In genomic region chr1:138901431-138902117, GRCm38 (mm10) we compare ENCODE assay signal across 12 mouse cellular contexts. TPM values are rescaled to one million over a fixed set of nuclear protein-coding genes. Genes with fewer than 3 reads are reported as not detected.
DNase-seq lines count a peak whose midpoint lies in the region; ATAC-seq and TF ChIP-seq lines count a peak whose summit lies in the region.
"Had no signal": no experiment of that assay in that cellular context is flagged by ENCODE, and none has a peak within 500 bp of the region (broad histone marks: within the 10 kb centered on the region; RNA-seq: fewer than 3 reads in every experiment).

No protein-coding gene starts in this region.

- WGBS in heart, embryonic 12.5 days, result 86% methylated on average over 16 of the region's 16 CpGs
- 85% methylated on average over 16 of the region's 16 CpGs for WGBS in stomach, postnatal 0 days

- no peaks in the 10 kb centered on the region for H3K27me3 ChIP-seq in heart, embryonic 12.5 days (replicated peaks)
- H3K27me3 ChIP-seq in stomach, postnatal 0 days (ENCODE audit: control insufficient read depth, insufficient read depth, low read length), result no peaks in the 10 kb centered on the region

- no peak for TF ChIP-seq EP300 in stomach, postnatal 0 days (optimal IDR thresholded peaks at IDR 0.05)

- no peaks in the 10 kb centered on the region for H3K9me3 ChIP-seq in heart, embryonic 12.5 days (replicated peaks)
- H3K9me3 ChIP-seq in stomach, postnatal 0 days (ENCODE audit: control insufficient read depth, low read length), result no peaks in the 10 kb centered on the region

- no peak overlapping the region for H3K27ac ChIP-seq in heart, embryonic 12.5 days (ENCODE audit: poor library complexity, severe bottlenecking)
- H3K27ac ChIP-seq in stomach, postnatal 0 days (replicated peaks), result no peak overlapping the region

- TF ChIP-seq CTCF in stomach, postnatal 0 days (IDR thresholded peaks at IDR 0.05; ENCODE audit: low read depth), result no peak

- peak; percentile 43 for DNase-seq in brain, embryonic 18.5 days (ENCODE audit: low read depth, low spot score)
- DNase-seq in cerebellum, adult 8-10 months, result peak; percentile 75
- DNase-seq in layer of hippocampus, adult 18-20 months (ENCODE audit: low spot score in 2 of 2), result peak; percentile 78 to 89
- peak; percentile 33 to 50 for DNase-seq in left cerebral cortex, postnatal 36 days (ENCODE audit: low spot score in 2 of 2)
- no peak for DNase-seq in kidney, postnatal 14 days
- DNase-seq in stomach, postnatal 0 days (ENCODE audit: low spot score), result no peak
- DNase-seq: adrenal gland, postnatal 25 days; gastrocnemius, postnatal 36 days; lung, postnatal 4 days had no signal

- no peaks in the 10 kb centered on the region for H3K36me3 ChIP-seq in heart, embryonic 12.5 days
- no peaks in the 10 kb centered on the region for H3K36me3 ChIP-seq in stomach, postnatal 0 days (ENCODE audit: control insufficient read depth, insufficient read depth, low read length)

- H3K4me2 ChIP-seq in heart, embryonic 12.5 days, result no peak overlapping the region
- H3K4me2 ChIP-seq in stomach, postnatal 0 days (replicated peaks; ENCODE audit: low read depth), result no peak overlapping the region

- H3K4me1 ChIP-seq in heart, embryonic 12.5 days (replicated peaks), result peaks cover 5% of the 10 kb centered on the region
- no peaks in the 10 kb centered on the region for H3K4me1 ChIP-seq in stomach, postnatal 0 days (replicated peaks; ENCODE audit: control insufficient read depth, insufficient read depth)

- no peak for ATAC-seq in activated CD4-positive, CD25-positive, alpha-beta regulatory T cell, adult 4 months
- ATAC-seq in heart, embryonic 12.5 days (ENCODE audit: insufficient number of reproducible peaks, low FRiP score), result no peak
- no peak for ATAC-seq in stomach, postnatal 0 days (ENCODE audit: low FRiP score, low TSS enrichment)
- ATAC-seq: hindbrain, embryonic 16.5 days had no signal

- intact Hi-C loops in left cerebral cortex, postnatal 36 days (cut with DNase I), result no loop called here

- no peak overlapping the region for H3K4me3 ChIP-seq in heart, embryonic 12.5 days
- H3K4me3 ChIP-seq in stomach, postnatal 0 days (ENCODE audit: low read depth, low read length), result no peak overlapping the region

- H3K9ac ChIP-seq in heart, embryonic 12.5 days, result no peak overlapping the region
- no peak overlapping the region for H3K9ac ChIP-seq in stomach, postnatal 0 days (ENCODE audit: low read length)

RNA-seq across cellular contexts. Expression of gene 2310009B15Rik, which starts 44.9 kb away (rescaled TPM):
- total RNA-seq in layer of hippocampus, adult 18-20 months (2021), result 10 to 100 TPM; 21.9 to 23.9 TPM
- 10 to 100 TPM; 13.3 to 18.0 TPM for total RNA-seq in left cerebral cortex, postnatal 36 days (2021)
- 10 to 100 TPM; 13.2 to 18.1 TPM for polyA plus RNA-seq in activated CD4-positive, CD25-positive, alpha-beta regulatory T cell, adult 4 months (2017; shearing (Covaris generic))
- 26.6 and 31.3 TPM in 2 replicates for polyA plus RNA-seq in heart, embryonic 12.5 days (2016; fragmentation: Nextera tagmentation; extraction: Ambion mirVana)
- 50.6 and 52.8 TPM in 2 replicates for polyA plus RNA-seq in stomach, postnatal 0 days (2015; fragmentation: Nextera tagmentation; extraction: Ambion mirVana)

RNA-seq across cellular contexts. Expression of gene Lhx9, which starts 53.2 kb away (rescaled TPM):
- total RNA-seq in layer of hippocampus, adult 18-20 months (2021), result 10 to 100 TPM; 15.0 to 15.5 TPM
- 1 to 10 TPM in 1 of 2 experiments, under 1 TPM in 1; 0.27 to 1.2 TPM for total RNA-seq in left cerebral cortex, postnatal 36 days (2021)
- not detected for polyA plus RNA-seq in activated CD4-positive, CD25-positive, alpha-beta regulatory T cell, adult 4 months (2017; shearing (Covaris generic))
- polyA plus RNA-seq in heart, embryonic 12.5 days (2016; fragmentation: Nextera tagmentation; extraction: Ambion mirVana), result 1.0 and 1.2 TPM in 2 replicates
- 0.13 and 0.15 TPM in 2 replicates for polyA plus RNA-seq in stomach, postnatal 0 days (2015; fragmentation: Nextera tagmentation; extraction: Ambion mirVana)
- total RNA-seq: adrenal gland, postnatal 25 days; gastrocnemius, postnatal 36 days had no signal

Comparison
In these comparisons a context has a peak if more than half of its experiments do, and no peak if none do; other contexts are left out.
1. DNase-seq: peak in brain, embryonic 18.5 days (single experiment), cerebellum, adult 8-10 months (single experiment), layer of hippocampus, adult 18-20 months (2 of 2) and left cerebral cortex, postnatal 36 days (2 of 2); none in kidney, postnatal 14 days (single experiment) and stomach, postnatal 0 days (single experiment).